Mouse (Mus musculus): ENCODE measurements around the gene Crat.
A peak's percentile ranks its signal among the peaks of the same experiment; 100 is the strongest.

DNA sequence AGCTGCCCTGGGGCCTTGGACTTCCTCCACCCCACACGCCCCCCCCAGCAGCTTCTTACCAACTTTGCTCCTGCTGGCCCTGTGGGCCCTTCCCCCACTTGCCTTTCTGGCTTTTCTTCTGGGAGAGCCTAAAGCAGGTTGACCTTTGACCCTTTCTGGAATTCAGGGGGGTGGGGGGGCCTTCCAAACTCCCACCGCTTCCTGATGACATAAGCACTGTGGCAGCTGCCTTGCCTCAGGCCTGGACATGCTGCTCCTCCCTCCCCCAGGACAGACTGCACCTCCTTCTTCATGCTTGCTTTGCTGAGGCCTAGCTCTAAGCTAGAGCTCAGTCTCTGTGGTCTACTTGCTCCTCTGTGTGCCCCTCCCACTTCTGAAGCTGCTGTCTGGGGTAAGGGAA lies 29.7 kb upstream of the Crat start:
- TF ChIP-seq USF1 (IDR thresholded peaks at IDR 0.05; ENCODE audit: low read depth), result no peak
- peak; percentile 17 for TF ChIP-seq CEBPB (IDR thresholded peaks at IDR 0.05; ENCODE audit: low read depth)
- no peak for TF ChIP-seq CTCF (IDR thresholded peaks at IDR 0.05; ENCODE audit: control insufficient read depth, insufficient read depth, insufficient read length)
- no peak for TF ChIP-seq FOSL1 (IDR thresholded peaks at IDR 0.05; ENCODE audit: insufficient read depth, low read length, poor library complexity, severe bottlenecking)
- no peak for TF ChIP-seq MAX (IDR thresholded peaks at IDR 0.05)

Data from C2C12 (cell line).